ENCODE assay signal across 10 mouse cellular contexts in the genomic region with DNA sequence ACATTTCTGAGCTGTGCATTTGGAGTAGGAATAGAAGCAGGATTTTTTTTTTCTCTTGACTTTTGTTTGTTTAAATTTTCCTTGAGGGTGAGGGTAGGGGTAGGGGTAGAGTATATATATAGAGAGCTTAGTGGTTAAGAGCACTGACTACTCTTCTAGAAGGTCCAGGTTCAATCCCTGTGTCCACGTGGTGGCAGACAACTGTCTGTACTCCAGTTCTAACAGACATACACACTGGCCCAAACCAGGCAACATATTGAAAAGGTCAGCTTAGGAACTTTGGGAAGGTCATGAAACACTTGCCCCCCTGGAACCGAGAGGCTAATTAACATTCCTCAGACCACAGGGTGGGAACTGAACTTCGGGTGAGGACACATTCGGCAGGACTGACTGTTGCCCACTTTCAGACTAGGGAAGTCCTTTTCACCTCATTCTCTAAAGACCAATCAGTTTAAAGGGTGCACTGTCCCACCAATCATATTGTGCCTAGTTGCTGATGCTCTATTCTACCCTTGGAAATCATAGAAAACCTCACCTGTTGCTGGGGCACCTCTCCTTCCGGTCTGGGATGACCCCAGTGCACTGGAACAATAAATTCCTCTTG. TPM values are rescaled to one million over a fixed set of nuclear protein-coding genes. Genes with fewer than 3 reads are reported as not detected.
DNase-seq lines count a peak whose midpoint lies in the region; ATAC-seq lines count a peak whose summit lies in the region.
"Had no signal": no experiment of that assay in that cellular context is flagged by ENCODE, and none has a peak within 500 bp of the region (broad histone marks: within the 10 kb centered on the region; RNA-seq: fewer than 3 reads in every experiment).

No protein-coding gene starts in this region.

- H3K9ac ChIP-seq in neural tube, embryonic 12.5 days: peak overlapping the region; percentile 30; the same call in 1 of the 2 replicates
- H3K9ac ChIP-seq in embryonic facial prominence, embryonic 14.5 days (ENCODE audit: low read depth, low read length): no peak overlapping the region

- H3K27me3 ChIP-seq in neural tube, embryonic 12.5 days (replicated peaks): no peaks in the 10 kb centered on the region
- no peaks in the 10 kb centered on the region for H3K27me3 ChIP-seq in embryonic facial prominence, embryonic 14.5 days (replicated peaks; ENCODE audit: control insufficient read depth, insufficient read depth, low read length)
- H3K27me3 ChIP-seq in midbrain, embryonic 10.5 days (ENCODE audit: low read depth, poor library complexity, severe bottlenecking): no peaks in the 10 kb centered on the region

- H3K4me2 ChIP-seq in neural tube, embryonic 12.5 days (replicated peaks): no peak overlapping the region
- no peak overlapping the region for H3K4me2 ChIP-seq in embryonic facial prominence, embryonic 14.5 days (ENCODE audit: low read depth, low read length)

- 77% methylated on average over 5 of the region's 5 CpGs for WGBS in neural tube, embryonic 12.5 days
- WGBS in embryonic facial prominence, embryonic 14.5 days: 70% methylated on average over 5 of the region's 5 CpGs
- 76% methylated on average over 5 of the region's 5 CpGs for WGBS in midbrain, embryonic 10.5 days

- no peak overlapping the region for H3K4me3 ChIP-seq in neural tube, embryonic 12.5 days
- no peak overlapping the region for H3K4me3 ChIP-seq in embryonic facial prominence, embryonic 14.5 days (ENCODE audit: low read depth, low read length)
- H3K4me3 ChIP-seq in midbrain, embryonic 10.5 days: no peak overlapping the region

- H3K4me1 ChIP-seq in neural tube, embryonic 12.5 days: 0 out of 2 replicates have a peak, but pooled peaks cover 4% of the 10 kb centered on the region
- H3K4me1 ChIP-seq in embryonic facial prominence, embryonic 14.5 days (ENCODE audit: control insufficient read depth, insufficient read depth, low read length): 0 out of 2 replicates have a peak, but pooled peaks cover 6% of the 10 kb centered on the region
- H3K4me1 ChIP-seq in midbrain, embryonic 10.5 days: peaks cover 18% of the 10 kb centered on the region

- no peak for ATAC-seq in neural tube, embryonic 12.5 days (ENCODE audit: low FRiP score, low read depth)
- no peak for ATAC-seq in embryonic facial prominence, embryonic 14.5 days (ENCODE audit: low read depth)

- no peak for DNase-seq in neural tube, embryonic 10.5 days (ENCODE audit: extremely low spot score, low spot score)
- no peak for DNase-seq in embryonic facial prominence, embryonic 14.5 days (ENCODE audit: low spot score)
- no peak for DNase-seq in midbrain, embryonic 10.5 days (ENCODE audit: low spot score)
- DNase-seq in left cerebral cortex, postnatal 36 days (ENCODE audit: low spot score in 2 of 2): no peak
- DNase-seq in left cerebral cortex, adult 11 months (ENCODE audit: low spot score): no peak
- DNase-seq in cerebellum, postnatal 14 days: no peak
- DNase-seq: gastrocnemius, postnatal 25 days; heart, postnatal 14 days; lung, adult 18-20 months had no signal

- intact Hi-C loops in left cerebral cortex, postnatal 36 days (cut with DNase I): loop anchor here (2.0 to 5.0 kb wide), 2 partner anchors 18 to 49 kb away; no protein-coding TSS in a partner anchor

- H3K27ac ChIP-seq in neural tube, embryonic 12.5 days: no peak overlapping the region
- peak overlapping the region; percentile 86; the same call in 1 of the 2 replicates for H3K27ac ChIP-seq in embryonic facial prominence, embryonic 14.5 days (replicated peaks; ENCODE audit: low read depth, low read length)
- peak overlapping the region; percentile 89 for H3K27ac ChIP-seq in midbrain, embryonic 10.5 days (replicated peaks)

- no peaks in the 10 kb centered on the region for H3K9me3 ChIP-seq in neural tube, embryonic 12.5 days
- no peaks in the 10 kb centered on the region for H3K9me3 ChIP-seq in embryonic facial prominence, embryonic 14.5 days (ENCODE audit: control insufficient read depth, low read length)
- no peaks in the 10 kb centered on the region for H3K9me3 ChIP-seq in midbrain, embryonic 10.5 days (replicated peaks)

- no peaks in the 10 kb centered on the region for H3K36me3 ChIP-seq in neural tube, embryonic 12.5 days
- no peaks in the 10 kb centered on the region for H3K36me3 ChIP-seq in embryonic facial prominence, embryonic 14.5 days (ENCODE audit: control insufficient read depth, insufficient read depth, low read length)
- H3K36me3 ChIP-seq in midbrain, embryonic 10.5 days: no peaks in the 10 kb centered on the region

RNA-seq across cellular contexts. Expression of a gene that starts 7.7 kb away (rescaled TPM):
- 269 and 292 TPM in 2 replicates for polyA plus RNA-seq in neural tube, embryonic 12.5 days (2016; fragmentation: Nextera tagmentation; extraction: Ambion mirVana)
- 185 and 227 TPM in 2 replicates for polyA plus RNA-seq in embryonic facial prominence, embryonic 14.5 days (2014; fragmentation: Nextera tagmentation; extraction: Ambion mirVana)
- polyA plus RNA-seq in midbrain, embryonic 10.5 days (2016; fragmentation: Nextera tagmentation; extraction: Ambion mirVana): 272 and 275 TPM in 2 replicates
- total RNA-seq in left cerebral cortex, postnatal 36 days (2021): 10 to 100 TPM; 34.6 to 41.3 TPM
